Mouse (Mus musculus): ENCODE measurements at regions not wholly inside any gene's neighbourhood (a gene's known extent, or its start where the extent isn't known, plus 50 kb on each side); places are given as distances from the start of the nearest gene placed in this dataset.
"Not testable (repeated sequence)": the region's sequence is repeated elsewhere in the genome, so short reads cannot be mapped to it uniquely, and the experiment has no call there.

GRCm38 (mm10) chr12:109749711-109750243 is 149.6 kb upstream of the Rtl1 start:
- peak; percentile 66 for DNase-seq

DNA sequence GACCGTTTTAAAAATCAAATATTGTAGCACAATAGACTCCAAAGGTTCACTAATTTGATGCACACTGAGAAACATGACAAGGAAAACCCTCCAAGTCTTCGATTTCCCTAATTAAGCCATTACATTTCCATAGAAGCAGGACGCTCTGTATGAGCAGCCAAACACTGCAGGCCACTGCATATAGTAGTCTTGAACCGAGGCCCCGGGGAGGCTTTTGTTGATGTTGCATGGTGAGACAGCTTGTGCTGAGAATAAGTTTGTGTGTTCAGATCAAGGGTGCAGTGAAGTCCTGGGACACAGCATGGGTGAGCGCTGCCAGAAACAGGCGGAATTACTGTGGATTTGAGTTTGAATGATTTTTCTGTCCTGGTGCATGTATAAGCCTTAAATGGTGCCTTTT is 154.9 kb upstream of the Rtl1 start:
- DNase-seq, result no peak

- DNase-seq, result no peak
Measured at GRCm38 (mm10) chr12:109764293-109764692, 164.2 kb upstream of the Rtl1 start.

DNA sequence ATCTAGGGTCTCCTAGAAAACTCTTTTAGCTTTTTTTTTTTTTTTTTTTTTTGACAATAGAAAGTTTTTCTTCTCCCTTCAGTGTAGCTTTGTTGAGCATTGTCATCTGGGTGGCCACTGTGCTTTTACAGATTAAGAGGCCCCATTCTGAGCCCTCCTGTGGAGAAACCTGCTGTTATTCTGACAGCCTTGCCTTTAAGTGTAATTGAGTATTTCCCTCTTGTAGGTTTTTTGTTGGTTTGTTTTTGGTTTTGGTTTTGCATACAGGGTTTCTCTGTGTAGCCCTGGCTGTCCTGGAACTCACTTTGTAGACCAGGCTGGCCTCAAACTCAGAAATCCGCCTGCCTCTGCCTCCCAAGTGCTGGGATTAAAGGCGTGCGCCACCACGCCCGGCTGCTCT is 166.5 kb upstream of the Rtl1 start:
- DNase-seq, result not testable (repeated sequence)

GRCm38 (mm10) chr12:109772543-109772942 is 172.4 kb upstream of the Rtl1 start:
- DNase-seq, result no peak

DNA sequence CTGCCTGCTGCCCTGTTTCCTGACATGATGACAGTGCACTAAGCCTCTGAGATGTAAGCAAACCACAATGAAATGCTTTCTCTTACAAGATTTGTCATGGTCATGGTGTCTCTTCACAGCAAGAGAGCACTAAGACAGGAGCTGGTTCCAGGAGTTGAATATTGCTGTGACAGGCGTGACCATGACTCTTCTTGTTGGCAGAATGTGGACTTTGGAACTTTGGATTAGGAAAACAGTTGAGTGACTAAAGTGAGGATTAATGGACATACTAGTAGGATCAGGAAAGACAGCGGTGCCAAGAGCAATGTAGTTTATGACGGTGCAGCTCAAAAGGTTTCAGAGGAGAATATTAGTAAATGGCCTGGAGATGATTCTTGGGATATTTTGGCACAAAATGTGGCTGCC is 173.8 kb upstream of the Rtl1 start:
- no peak for DNase-seq

GRCm38 (mm10) chr12:109798846-109799245 is 198.7 kb upstream of the Rtl1 start:
- no peak for DNase-seq

- no peak for DNase-seq
Measured at GRCm38 (mm10) chr12:109799395-109799794, 199.3 kb upstream of the Rtl1 start.

- DNase-seq, result peak; percentile 23
Measured at GRCm38 (mm10) chr12:109827241-109827915, 227.2 kb upstream of the Rtl1 start.

GRCm38 (mm10) chr12:109830303-109831020 is 230.3 kb upstream of the Rtl1 start:
- peak; percentile 28 for DNase-seq

DNA sequence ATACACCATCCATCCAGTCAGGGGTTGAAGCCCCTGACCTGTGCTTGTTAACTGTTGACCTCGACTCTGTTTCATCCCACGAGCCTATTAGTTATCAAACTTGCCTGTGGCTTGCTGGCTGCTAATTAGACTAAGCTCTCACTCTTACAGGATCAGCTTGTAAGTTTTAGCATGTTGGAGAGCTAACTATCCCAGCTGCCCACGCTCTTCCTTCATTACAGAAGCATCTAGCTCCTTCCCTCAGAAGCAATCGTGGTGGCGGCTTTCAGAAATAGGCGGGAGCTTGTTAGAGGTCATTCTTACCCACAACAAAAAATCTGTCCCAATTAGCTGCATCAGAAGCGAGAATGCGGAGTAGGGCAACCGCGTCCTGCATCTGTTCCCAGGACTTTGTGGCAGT is 232.8 kb upstream of the Rtl1 start:
- no peak for DNase-seq

DNA sequence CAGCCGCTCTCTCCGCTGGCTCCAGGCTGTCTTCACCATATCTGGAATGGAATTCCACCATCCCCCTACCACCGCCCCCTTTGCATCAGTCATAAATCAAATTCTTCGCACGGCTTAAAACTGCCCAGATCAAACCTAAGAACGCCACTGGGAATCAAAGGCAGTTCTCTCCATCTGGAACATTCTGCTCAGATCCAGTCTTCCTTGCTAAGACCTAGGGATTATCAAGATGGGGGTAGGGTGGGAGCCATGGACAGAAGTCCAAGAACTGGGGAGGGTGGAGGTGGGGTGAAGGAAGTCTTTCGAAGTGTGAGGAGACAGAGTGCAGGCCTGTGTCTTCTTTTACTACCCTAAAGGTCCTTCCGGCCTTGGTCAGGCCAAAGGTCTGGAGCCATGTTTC is 236.4 kb upstream of the Rtl1 start:
- DNase-seq, result no peak

DNA sequence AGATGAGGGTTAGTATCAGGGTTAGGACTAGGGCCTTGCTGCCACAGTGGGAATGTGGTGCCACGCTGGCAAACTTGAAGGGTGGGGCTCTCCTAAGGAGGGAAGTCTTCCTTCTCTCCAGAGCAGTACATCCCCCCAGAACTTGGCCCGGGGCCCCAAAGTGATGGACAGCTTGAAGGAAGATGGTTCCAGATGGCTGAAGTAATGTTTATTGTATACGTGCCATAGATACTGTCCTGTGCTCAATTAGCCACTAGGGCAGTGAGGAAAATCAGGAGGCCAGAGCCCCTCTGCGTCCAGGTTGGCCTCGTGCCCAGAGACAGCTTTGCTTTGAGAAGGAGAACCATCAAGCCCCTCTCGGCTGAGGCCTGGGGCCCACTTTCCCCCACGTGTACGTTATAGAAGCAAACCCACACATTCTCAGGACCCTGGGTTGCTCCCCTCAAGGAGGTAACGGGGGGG is 239.0 kb upstream of the Rtl1 start:
- no peak for DNase-seq

DNA sequence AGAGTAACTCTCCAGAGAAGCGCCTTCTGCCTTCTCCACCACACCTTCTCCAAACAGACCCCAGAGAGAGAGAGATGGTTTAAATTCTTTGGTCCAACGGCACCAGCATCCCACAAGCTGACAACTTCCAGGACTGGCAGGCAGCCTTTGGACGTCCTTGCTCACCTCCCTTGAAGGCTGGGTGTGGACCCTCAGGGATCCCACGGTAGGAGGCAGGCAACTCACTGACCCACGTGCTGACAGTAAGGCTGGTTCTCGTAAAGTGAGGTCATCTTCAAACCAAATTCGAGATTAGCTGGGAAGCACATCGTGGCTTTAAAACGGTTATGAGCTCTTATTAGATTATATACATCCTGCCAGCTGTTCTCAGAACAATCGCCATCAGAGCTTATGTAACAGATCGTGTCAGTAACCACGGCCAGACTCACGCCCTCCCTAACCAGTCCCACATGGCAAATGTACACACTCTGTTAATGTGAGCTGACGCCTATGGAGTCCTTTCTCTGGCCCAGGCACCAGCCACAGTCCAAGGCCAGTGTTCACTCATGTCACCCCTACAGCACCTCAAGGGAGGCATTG is 239.9 kb upstream of the Rtl1 start:
- no peak for DNase-seq

GRCm38 (mm10) chr12:109844723-109845601 is 244.8 kb upstream of the Rtl1 start:
- DNase-seq, result no peak

DNA sequence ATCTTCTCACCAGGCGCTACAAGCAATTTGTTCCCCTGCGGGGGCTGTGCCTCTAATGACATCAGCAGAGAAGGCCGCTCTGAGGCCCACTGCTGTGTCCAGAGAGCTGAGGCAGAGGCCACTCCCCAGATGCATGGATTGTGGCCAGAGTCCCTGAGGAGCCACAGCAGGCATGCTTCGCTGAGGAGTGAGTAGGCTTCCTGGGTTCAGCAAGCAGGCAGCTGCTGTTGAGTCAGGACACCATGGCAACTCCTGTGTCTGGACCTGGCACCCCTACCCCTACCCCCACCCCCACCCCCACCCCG is 245.4 kb upstream of the Rtl1 start:
- no peak for DNase-seq

- DNase-seq, result no peak
Measured at GRCm38 (mm10) chr12:109856336-109856735, 256.2 kb upstream of the Rtl1 start.

- DNase-seq, result no peak
Measured at GRCm38 (mm10) chr12:109857705-109858104, 257.6 kb upstream of the Rtl1 start.

GRCm38 (mm10) chr12:109864826-109865225 is 264.7 kb upstream of the Rtl1 start:
- no peak for DNase-seq

GRCm38 (mm10) chr12:109871021-109871420 is 270.9 kb upstream of the Rtl1 start:
- no peak for DNase-seq

DNA sequence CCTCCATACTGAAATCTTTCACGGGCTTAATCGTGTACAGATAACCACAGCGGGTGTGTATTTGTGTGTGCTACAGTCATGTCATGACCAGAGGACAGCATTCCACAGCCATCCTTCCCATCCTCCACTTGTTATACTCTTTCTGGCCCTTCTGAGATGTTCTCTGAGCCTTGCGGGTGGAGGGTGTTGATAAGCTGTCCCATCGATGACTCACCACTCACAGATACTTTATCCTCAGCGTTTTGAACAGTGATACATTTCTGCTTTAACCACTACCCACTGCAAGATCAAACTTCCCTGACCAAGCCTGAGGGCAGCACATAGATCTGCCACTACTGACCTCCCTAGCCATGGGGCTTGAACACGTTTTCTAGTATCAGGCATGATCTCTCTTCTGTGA is 274.3 kb upstream of the Rtl1 start:
- DNase-seq, result no peak

GRCm38 (mm10) chr12:109881108-109881507 is 281.0 kb upstream of the Rtl1 start:
- no peak for DNase-seq

DNA sequence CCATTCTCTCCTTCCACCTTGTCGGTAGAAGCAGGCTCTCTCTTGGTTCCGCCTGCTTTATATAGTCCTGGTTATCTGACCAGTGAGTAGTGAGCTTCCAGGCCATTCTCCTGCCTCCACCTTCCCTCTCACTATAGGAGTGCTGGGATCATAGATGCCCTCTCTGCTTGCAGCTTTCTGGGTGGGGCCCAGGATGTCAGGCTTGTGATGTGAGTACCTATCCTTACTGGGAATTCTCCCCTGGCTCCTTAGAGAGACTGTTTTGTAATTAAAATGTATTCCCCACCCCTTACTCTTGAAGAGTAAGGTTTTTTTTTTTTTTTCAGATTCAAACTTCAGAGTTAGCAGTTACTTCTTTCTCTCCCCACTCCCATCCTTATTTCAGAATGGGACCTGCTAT is 291.1 kb upstream of the Rtl1 start:
- DNase-seq, result no peak

Data from right cerebral cortex, postnatal 14 days (tissue).